Mouse (Mus musculus) heart, adult 2 months (tissue): ENCODE measurements around the gene Washc2. TPM values are rescaled to one million over a fixed set of nuclear protein-coding genes. Genes with fewer than 3 reads are reported as not detected.

Source experiments
- DNase-seq, 2 experiments: peaks; one replicate each; pipeline ENCODE4 v3.0.0; 2021
- H3K27ac ChIP-seq: fragments of 200-600 bp; 2 replicates; pipeline ENCODE4 v1.8.1; 2022
- H3K27me3 ChIP-seq: fragments of 200-500 bp; 2 replicates; pipeline ENCODE4 v1.6.1; 2012; ENCODE audit warnings: mild to moderate bottlenecking, low read length, inconsistent platforms, mixed read lengths; ENCODE audit not compliant: control insufficient read depth, insufficient read depth
- H3K36me3 ChIP-seq: fragments of 200-500 bp; 2 replicates; pipeline ENCODE4 v1.6.1; 2012; ENCODE audit warnings: low read length, inconsistent platforms; ENCODE audit not compliant: control insufficient read depth, insufficient read depth
- H3K4me1 ChIP-seq: fragments of 200-500 bp; 2 replicates; pipeline ENCODE4 v1.6.1; 2011; ENCODE audit warnings: low read length; ENCODE audit not compliant: control insufficient read depth, insufficient read depth
- H3K4me3 ChIP-seq: fragments of 200-600 bp; 2 replicates; pipeline ENCODE4 v1.8.1; 2022
- H3K79me2 ChIP-seq: fragments of 200-500 bp; replicated peaks from 2 replicates; pipeline ENCODE4 v1.6.1; 2012; ENCODE audit warnings: mild to moderate bottlenecking, inconsistent platforms, low read length, moderate library complexity, mixed read lengths; ENCODE audit not compliant: control insufficient read depth, insufficient read depth
- H3K9ac ChIP-seq: fragments of 200-500 bp; 2 replicates; pipeline ENCODE4 v1.6.1; 2012; ENCODE audit warnings: low read depth, mild to moderate bottlenecking, control low read depth, inconsistent platforms, low read length, mixed read lengths
- CTCF ChIP-seq: fragments of 200-600 bp; IDR thresholded peaks from 2 replicates; pipeline ENCODE4 v1.8.1; 2022; ENCODE audit warnings: antibody characterized with exemption, mild to moderate bottlenecking, moderate library complexity
- EP300 ChIP-seq: fragments of 200-500 bp; IDR thresholded peaks from 2 replicates; pipeline ENCODE4 v1.6.1; 2011; ENCODE audit warnings: low read depth, low read length, control low read depth; ENCODE audit not compliant: insufficient read depth
- POLR2A ChIP-seq: fragments of 200-500 bp; IDR thresholded peaks from 2 replicates; pipeline ENCODE4 v1.6.1; 2011; ENCODE audit warnings: mild to moderate bottlenecking, low read depth, low read length, control low read depth; ENCODE audit not compliant: insufficient read depth
- WGBS: fragments of 180-500 bp; shearing (Covaris S2); methylation state at CpG from one replicate; pipeline ENCODE4 v1.1.7; 2018; 5-methylcytosine and 5-hydroxymethylcytosine counted together
- intact Hi-C: fragments of 180-260 bp; cut with DNase I; formaldehyde crosslinking; loops from one replicate; pipeline ENCODE4 v1.15.1; 2025
- polyA plus RNA-seq: library from polyadenylated mRNA; depleted of rRNA; stranded (reverse); fragments of >200 nt; gene quantifications from 2 replicates; pipeline ENCODE4 v1.2.3, GENCODE M21; 2012
- total RNA-seq, 2 experiments: library from RNA; stranded (reverse); gene quantifications; 2 replicates each; pipeline ENCODE4 v1.2.3; 2021

The Washc2 gene
- total and polyA plus RNA-seq, 3 experiments = 17.7 to 24.5 (median 18.1) TPM

DNA sequence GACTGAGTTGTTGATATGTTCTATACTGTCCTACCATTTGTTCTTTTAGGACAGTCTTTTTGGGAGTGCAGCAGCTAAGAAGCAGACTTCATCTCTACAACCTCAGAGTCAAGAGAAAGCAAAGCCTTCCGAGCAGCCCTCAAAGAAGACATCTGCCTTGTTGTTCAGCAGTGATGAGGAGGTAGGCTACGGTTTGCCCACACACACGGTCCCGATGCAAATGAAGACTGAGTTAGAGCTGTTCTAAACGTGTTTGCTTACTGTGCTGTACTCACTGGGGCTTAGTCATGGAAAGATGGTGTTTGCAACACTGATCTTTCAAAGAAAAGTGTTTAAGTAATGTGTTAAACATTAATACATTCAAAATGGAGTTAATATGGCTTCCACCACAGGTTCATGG is 30.2 kb downstream of the Washc2 start:
- H3K36me3 ChIP-seq = peaks cover 5% of the 10 kb centered on the region
- WGBS = 94% methylated on average over 5 of the region's 5 CpGs
- H3K4me1 ChIP-seq = no peaks in the 10 kb centered on the region
- H3K9ac ChIP-seq = no peak overlapping the region
- DNase-seq = no peak
- no peak overlapping the region for H3K4me3 ChIP-seq
- intact Hi-C loops = no loop called here
- no peak for TF ChIP-seq EP300
- TF ChIP-seq POLR2A = no peak
- no peak for TF ChIP-seq CTCF
- no peaks in the 10 kb centered on the region for H3K79me2 ChIP-seq
- no peaks in the 10 kb centered on the region for H3K27me3 ChIP-seq
- H3K27ac ChIP-seq = no peak overlapping the region

DNA sequence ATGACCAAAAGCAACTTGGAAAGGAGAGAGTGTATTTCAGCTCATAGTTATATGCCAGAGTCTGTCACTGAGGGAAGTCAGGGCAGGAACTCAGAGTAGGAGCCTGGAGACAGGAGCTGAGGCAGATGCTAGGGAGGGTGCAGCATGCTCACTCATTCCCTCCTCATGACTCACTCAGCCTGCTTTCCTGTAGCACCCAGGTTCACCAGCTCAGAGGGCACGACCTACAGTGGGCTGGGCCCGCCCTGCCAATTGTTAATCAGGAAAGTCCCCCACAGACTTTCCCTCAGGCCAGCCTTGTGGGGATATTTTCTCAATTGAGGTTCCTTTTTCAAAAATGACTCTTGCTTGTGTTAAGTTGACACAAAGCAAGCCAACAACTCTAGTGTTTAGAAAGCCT is 32.5 kb downstream of the Washc2 start:
- Histone ChIP-seq H3K79me2 (no peaks in the 10 kb centered on the region), H3K36me3 (peaks cover 3% of the 10 kb centered on the region; the same call in 1 of the 2 replicates), H3K9ac (no peak overlapping the region), H3K4me3 (no peak overlapping the region), H3K27me3 (no peaks in the 10 kb centered on the region), H3K4me1 (no peaks in the 10 kb centered on the region), H3K27ac (no peak overlapping the region)
- intact Hi-C loops = no loop called here
- no peak for DNase-seq
- WGBS = 56% methylated on average over 2 of the region's 2 CpGs
- TF ChIP-seq EP300 (no peak), CTCF (no peak), POLR2A (no peak)

DNA sequence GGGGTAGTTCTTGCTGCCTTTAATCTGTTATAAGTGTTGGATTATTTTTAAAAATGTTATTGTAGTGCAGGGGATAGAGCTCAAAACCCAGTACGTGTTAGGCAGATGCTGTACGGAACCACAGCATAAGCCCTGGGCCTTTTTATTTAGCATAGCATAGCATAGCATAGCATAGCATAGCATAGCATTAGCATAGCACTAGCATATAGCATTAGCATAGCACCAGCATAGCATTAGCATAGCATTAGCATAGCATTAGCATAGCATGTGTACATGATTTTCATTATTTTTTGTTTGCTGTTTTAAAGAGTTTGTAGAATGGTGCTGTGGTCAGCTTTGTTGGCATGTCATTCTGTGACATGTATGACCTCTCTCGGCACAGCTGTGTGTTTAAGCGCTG is 51.8 kb downstream of the Washc2 start:
- peaks cover 1% of the 10 kb centered on the region for H3K4me1 ChIP-seq
- DNase-seq = no peak
- H3K27me3 ChIP-seq = no peaks in the 10 kb centered on the region
- WGBS = 97% methylated on average over 4 of the region's 4 CpGs
- no peak overlapping the region for H3K9ac ChIP-seq
- H3K79me2 ChIP-seq = no peaks in the 10 kb centered on the region
- intact Hi-C loops = no loop called here
- peaks cover 7% of the 10 kb centered on the region; the same call in 1 of the 2 replicates for H3K36me3 ChIP-seq
- H3K27ac ChIP-seq = no peak overlapping the region
- TF ChIP-seq POLR2A = no peak
- no peak for TF ChIP-seq EP300
- H3K4me3 ChIP-seq = no peak overlapping the region

DNA sequence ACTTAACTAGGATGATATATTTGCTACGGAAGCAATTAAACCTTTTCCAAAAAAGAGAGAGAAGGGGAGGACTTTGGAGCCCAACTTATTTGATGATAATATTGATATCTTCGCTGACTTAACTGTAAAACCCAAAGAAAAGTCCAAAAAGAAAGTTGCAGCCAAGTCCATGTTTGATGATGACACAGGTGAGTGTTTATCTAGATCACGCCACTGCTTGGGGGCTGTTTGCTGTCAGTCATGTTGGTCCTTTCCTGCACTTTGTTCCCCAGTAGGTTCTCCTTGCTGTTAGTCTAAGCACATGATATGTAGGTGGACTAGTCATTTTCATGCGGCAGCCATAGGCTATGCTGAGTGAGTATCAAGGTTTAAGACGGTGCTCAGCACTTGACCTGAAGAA is 52.6 kb downstream of the Washc2 start:
- Histone ChIP-seq H3K36me3 (peaks cover 6% of the 10 kb centered on the region; the same call in 1 of the 2 replicates), H3K27me3 (no peaks in the 10 kb centered on the region), H3K4me3 (no peak overlapping the region), H3K27ac (no peak overlapping the region), H3K79me2 (no peaks in the 10 kb centered on the region), H3K9ac (no peak overlapping the region), H3K4me1 (peaks cover 1% of the 10 kb centered on the region)
- intact Hi-C loops = no loop called here
- TF ChIP-seq CTCF (no peak), EP300 (no peak), POLR2A (no peak)
- 93% methylated on average over 5 of the region's 5 CpGs for WGBS
- DNase-seq = no peak

DNA sequence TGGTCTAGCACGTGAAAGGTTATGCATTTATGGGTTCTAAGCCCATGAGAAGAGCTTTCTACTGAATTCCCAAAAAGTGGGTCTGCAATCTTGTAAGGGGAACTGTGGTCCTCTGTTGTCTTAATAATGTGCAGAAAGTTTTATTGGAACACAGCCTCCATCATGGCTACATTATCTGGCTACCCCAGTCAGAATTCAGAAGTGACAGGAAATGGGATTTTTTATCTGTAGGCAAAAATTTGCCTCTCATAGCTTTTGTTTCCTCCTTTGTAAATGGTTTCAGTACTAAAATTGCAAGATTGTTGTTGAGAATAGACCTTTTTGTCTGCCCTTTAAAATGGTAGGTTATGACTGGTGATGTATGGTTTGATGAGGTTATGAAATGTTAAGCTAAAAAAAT is 55.0 kb downstream of the Washc2 start:
- H3K9ac ChIP-seq = no peak overlapping the region
- H3K4me3 ChIP-seq = no peak overlapping the region
- DNase-seq = no peak
- no peaks in the 10 kb centered on the region for H3K27me3 ChIP-seq
- no peak overlapping the region for H3K27ac ChIP-seq
- TF ChIP-seq EP300 = no peak
- no peak for TF ChIP-seq CTCF
- TF ChIP-seq POLR2A = no peak
- intact Hi-C loops = no loop called here
- H3K79me2 ChIP-seq = 0 out of 2 replicates have a peak, but pooled peaks cover 2% of the 10 kb centered on the region
- no peaks in the 10 kb centered on the region for H3K36me3 ChIP-seq
- WGBS = 92% methylated on average over 1 of the region's 1 CpGs
- H3K4me1 ChIP-seq = no peaks in the 10 kb centered on the region

DNA sequence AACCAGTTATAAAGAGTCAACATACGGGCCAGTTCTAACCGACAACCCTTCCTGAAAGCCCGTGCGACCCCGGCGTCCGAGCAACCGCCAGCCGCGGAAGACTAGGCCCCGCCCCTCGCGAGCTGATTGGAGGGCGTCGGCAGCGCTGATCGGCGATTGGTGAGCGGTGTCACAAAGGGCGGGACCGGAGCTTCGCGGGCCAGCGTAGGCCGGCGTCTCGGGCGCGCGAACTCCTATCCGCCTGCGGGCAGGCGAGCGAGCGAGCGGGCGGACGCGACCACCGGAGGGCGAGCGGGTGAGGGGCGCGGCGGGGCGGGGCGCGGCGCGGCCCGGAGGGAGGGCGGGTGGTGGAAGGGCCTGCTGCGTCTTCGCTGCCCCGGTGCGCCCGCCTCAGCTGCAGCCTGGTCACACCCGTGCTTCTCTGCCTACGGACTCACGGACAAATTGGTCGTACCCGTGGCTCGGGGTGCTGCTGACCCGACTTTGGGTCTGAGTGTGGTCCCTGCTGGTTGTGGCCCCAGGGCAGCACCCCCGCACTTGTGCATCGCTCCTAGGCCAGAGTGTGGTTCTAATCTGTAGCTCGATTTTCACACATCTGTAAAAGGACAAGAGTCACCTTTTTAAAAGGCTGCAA is 56.3 kb downstream of the Washc2 start, which contains the start of gene Zfand4:
Gene Zfand4, plus strand, starts transcription at position 205 of the 634 bp plus-strand sequence.
- H3K4me3 ChIP-seq = peak within 1 kb of the TSS; percentile 39
- intact Hi-C loops = no loop called here
- H3K79me2 ChIP-seq = 0 out of 2 replicates have a peak, but pooled peaks cover 2% of the 10 kb centered on the region
- H3K27ac ChIP-seq = peak within 1 kb of the TSS; percentile 55
- peak within 1 kb of the TSS; percentile 84 for H3K9ac ChIP-seq
- no peaks in the 10 kb centered on the region for H3K4me1 ChIP-seq
- DNase-seq = peak; percentile 94 to 95
- no peaks in the 10 kb centered on the region for H3K36me3 ChIP-seq
- TF ChIP-seq CTCF = no peak
- 0 out of 2 replicates have a peak, but pooled peaks have one; percentile 9 for TF ChIP-seq POLR2A
- under 1% methylated on average over 66 of the region's 67 CpGs for WGBS
- no peaks in the 10 kb centered on the region for H3K27me3 ChIP-seq
